In the genomic region with DNA sequence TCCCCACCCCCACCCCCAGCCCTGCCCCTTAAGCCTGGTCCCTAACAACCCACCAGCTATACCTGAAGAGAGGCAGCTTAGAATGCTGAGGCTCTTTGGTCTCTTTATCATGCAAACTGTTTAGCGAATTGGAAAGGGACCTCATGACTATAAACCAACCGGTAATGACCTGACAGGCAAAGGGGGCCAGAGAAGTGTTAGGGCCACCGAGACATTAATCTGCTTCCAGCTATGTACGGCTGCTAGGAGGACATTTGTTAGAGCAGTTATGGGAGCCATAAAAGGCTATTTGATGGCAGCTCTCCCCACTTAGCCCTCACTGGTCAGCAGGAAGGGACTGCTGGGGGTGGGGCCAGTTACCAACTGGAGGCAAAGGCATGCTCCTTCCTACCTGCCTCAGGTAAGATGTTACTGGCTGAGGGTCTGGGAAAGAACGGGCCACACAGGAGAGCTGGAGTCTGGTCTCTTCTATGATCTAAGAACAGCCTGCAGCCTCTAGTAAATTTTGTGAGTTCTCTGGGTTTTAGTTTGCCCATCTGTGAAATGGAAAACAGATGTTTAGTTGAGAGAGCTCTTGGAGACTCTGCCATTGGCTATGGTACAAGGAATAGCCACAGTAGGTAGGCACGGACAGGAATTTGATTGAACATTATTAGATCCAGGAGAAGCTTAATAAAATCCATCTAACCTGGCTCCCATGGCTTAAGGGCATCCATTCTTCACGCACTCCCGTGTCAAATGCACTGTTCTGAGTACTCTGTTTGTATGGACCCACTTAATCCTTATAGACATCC, we compare ENCODE assay signal across 27 mouse cellular contexts.
A peak's percentile ranks its signal among the peaks of the same experiment; 100 is the strongest.
DNase-seq lines count a peak whose midpoint lies in the region; ATAC-seq lines count a peak whose summit lies in the region.
"Had no signal": no experiment of that assay in that cellular context is flagged by ENCODE, and none has a peak within 500 bp of the region (broad histone marks: within the 10 kb centered on the region; RNA-seq: fewer than 3 reads in every experiment).

No protein-coding gene starts in this region.

- no peaks in the 10 kb centered on the region for H3K4me1 ChIP-seq in hindbrain, embryonic 15.5 days (replicated peaks)
- H3K4me1 ChIP-seq in hindbrain, embryonic 10.5 days (replicated peaks): peaks cover 13% of the 10 kb centered on the region
- 0 out of 2 replicates have a peak, but pooled peaks cover 3% of the 10 kb centered on the region for H3K4me1 ChIP-seq in neural tube, embryonic 14.5 days (ENCODE audit: control insufficient read depth, insufficient read depth, low read length)
- H3K4me1 ChIP-seq in limb, embryonic 10.5 days: peaks cover 69% of the 10 kb centered on the region

- no peak overlapping the region for H3K9ac ChIP-seq in hindbrain, embryonic 15.5 days
- H3K9ac ChIP-seq in neural tube, embryonic 14.5 days (replicated peaks; ENCODE audit: low read depth, low read length): no peak overlapping the region
- H3K9ac ChIP-seq: heart, embryonic 13.5 days; intestine, embryonic 15.5 days; midbrain, embryonic 12.5 days had no signal

- no peak overlapping the region for H3K4me2 ChIP-seq in hindbrain, embryonic 15.5 days
- no peak overlapping the region for H3K4me2 ChIP-seq in neural tube, embryonic 14.5 days (ENCODE audit: low read depth, low read length)
- H3K4me2 ChIP-seq: heart, embryonic 13.5 days; intestine, embryonic 15.5 days; midbrain, embryonic 12.5 days had no signal

- no peaks in the 10 kb centered on the region for H3K36me3 ChIP-seq in hindbrain, embryonic 15.5 days
- H3K36me3 ChIP-seq in hindbrain, embryonic 10.5 days: no peaks in the 10 kb centered on the region
- H3K36me3 ChIP-seq in neural tube, embryonic 14.5 days (ENCODE audit: control insufficient read depth, insufficient read depth, low read length): no peaks in the 10 kb centered on the region
- no peaks in the 10 kb centered on the region for H3K36me3 ChIP-seq in limb, embryonic 10.5 days
- H3K36me3 ChIP-seq: heart, embryonic 13.5 days; intestine, embryonic 15.5 days; midbrain, embryonic 12.5 days had no signal

- H3K27ac ChIP-seq in hindbrain, embryonic 15.5 days (replicated peaks): no peak overlapping the region
- H3K27ac ChIP-seq in hindbrain, embryonic 10.5 days: no peak overlapping the region
- no peak overlapping the region for H3K27ac ChIP-seq in neural tube, embryonic 14.5 days (ENCODE audit: low read depth, low read length)
- peak overlapping the region; percentile 71 for H3K27ac ChIP-seq in limb, embryonic 10.5 days
- H3K27ac ChIP-seq: heart, embryonic 13.5 days; intestine, embryonic 15.5 days; kidney, postnatal 0 days; midbrain, embryonic 12.5 days had no signal

- WGBS in hindbrain, embryonic 15.5 days: 53% methylated on average over 8 of the region's 8 CpGs
- WGBS in hindbrain, embryonic 10.5 days: 62% methylated on average over 8 of the region's 8 CpGs
- WGBS in neural tube, embryonic 14.5 days: 38% methylated on average over 8 of the region's 8 CpGs
- 17% methylated on average over 8 of the region's 8 CpGs for WGBS in limb, embryonic 10.5 days

- ATAC-seq in hindbrain, embryonic 15.5 days (ENCODE audit: low FRiP score, low read depth): peak; percentile 47; the same call in 1 of the 2 replicates
- ATAC-seq in neural tube, embryonic 14.5 days (ENCODE audit: low read depth): peak; percentile 46; the same call in 1 of the 2 replicates
- ATAC-seq: forebrain, embryonic 16.5 days; hindbrain, embryonic 16.5 days; intestine, embryonic 15.5 days; Patski had no signal

- no peak for DNase-seq in hindbrain, embryonic 10.5 days (ENCODE audit: low spot score)
- no peak for DNase-seq in neural tube, embryonic 10.5 days (ENCODE audit: extremely low spot score, low spot score)
- DNase-seq in limb, embryonic 10.5 days (ENCODE audit: low spot score): peak; percentile 58
- no peak for DNase-seq in heart, adult 11 months
- DNase-seq in thymus, postnatal 10 days (ENCODE audit: low spot score in 2 of 2): no peak
- DNase-seq: adrenal gland, postnatal 14 days; cerebellum, adult 11-12 months; cerebellum, postnatal 10 days; heart, postnatal 10 days; kidney, adult 2 months; layer of hippocampus, postnatal 36 days; left cerebral cortex, postnatal 4 days; lung, postnatal 36 days; right cerebral cortex, postnatal 25 days; thymus, adult 18-20 months; thymus, postnatal 36 days had no signal

- no peak overlapping the region for H3K4me3 ChIP-seq in hindbrain, embryonic 15.5 days
- H3K4me3 ChIP-seq in hindbrain, embryonic 10.5 days: no peak overlapping the region
- H3K4me3 ChIP-seq in neural tube, embryonic 14.5 days (ENCODE audit: low read depth, low read length): no peak overlapping the region
- 0 out of 2 replicates have a peak overlapping the region, but pooled peaks have one; percentile 0 for H3K4me3 ChIP-seq in limb, embryonic 10.5 days
- H3K4me3 ChIP-seq: heart, embryonic 13.5 days; intestine, embryonic 15.5 days; megakaryocyte, embryonic 14.5 days; midbrain, embryonic 12.5 days; myocyte had no signal

- no peaks in the 10 kb centered on the region for H3K9me3 ChIP-seq in hindbrain, embryonic 15.5 days
- no peaks in the 10 kb centered on the region for H3K9me3 ChIP-seq in hindbrain, embryonic 10.5 days
- H3K9me3 ChIP-seq in neural tube, embryonic 14.5 days (ENCODE audit: control insufficient read depth, low read length): no peaks in the 10 kb centered on the region
- H3K9me3 ChIP-seq in limb, embryonic 10.5 days (replicated peaks): no peaks in the 10 kb centered on the region
- H3K9me3 ChIP-seq: heart, embryonic 13.5 days; intestine, embryonic 15.5 days; midbrain, embryonic 12.5 days had no signal

- H3K27me3 ChIP-seq in hindbrain, embryonic 15.5 days: no peaks in the 10 kb centered on the region
- H3K27me3 ChIP-seq in hindbrain, embryonic 10.5 days (ENCODE audit: insufficient read depth, poor library complexity, severe bottlenecking): 0 out of 2 replicates have a peak, but pooled peaks cover 4% of the 10 kb centered on the region
- H3K27me3 ChIP-seq in neural tube, embryonic 14.5 days (ENCODE audit: control insufficient read depth, insufficient read depth, low read length): no peaks in the 10 kb centered on the region
- 0 out of 2 replicates have a peak, but pooled peaks cover 11% of the 10 kb centered on the region for H3K27me3 ChIP-seq in limb, embryonic 10.5 days (ENCODE audit: low read depth, poor library complexity, severe bottlenecking)
- H3K27me3 ChIP-seq: intestine, embryonic 15.5 days; Patski had no signal
